Mouse (Mus musculus): ENCODE data around the gene Pdgfd.
"Not testable (repeated sequence)": the region's sequence is repeated elsewhere in the genome, so short reads cannot be mapped to it uniquely, and the experiment has no call there.

The Pdgfd gene

GRCm38 (mm10) chr9:6168391-6169037, at the start of gene Pdgfd:
Gene Pdgfd (plus strand): TSS chr9:6168584.
- DNase-seq = peak; percentile 64

- DNase-seq = peak; percentile 1
Measured at GRCm38 (mm10) chr9:6169038-6169431, 651 bp downstream of the Pdgfd start.

- DNase-seq = no peak
Measured at GRCm38 (mm10) chr9:6170962-6171361, 2.6 kb downstream of the Pdgfd start.

- DNase-seq = no peak
Measured at GRCm38 (mm10) chr9:6173276-6173675, 4.9 kb downstream of the Pdgfd start.

GRCm38 (mm10) chr9:6175731-6176130, 7.3 kb downstream of the Pdgfd start:
- DNase-seq = no peak

GRCm38 (mm10) chr9:6182307-6182923, 14.0 kb downstream of the Pdgfd start:
- no peak for DNase-seq

- DNase-seq = no peak
Measured at GRCm38 (mm10) chr9:6187955-6188354, 19.6 kb downstream of the Pdgfd start.

GRCm38 (mm10) chr9:6193352-6193751, 25.0 kb downstream of the Pdgfd start:
- DNase-seq = no peak

- DNase-seq = no peak
Measured at GRCm38 (mm10) chr9:6212862-6213261, 44.5 kb downstream of the Pdgfd start.

- no peak for DNase-seq
Measured at GRCm38 (mm10) chr9:6217505-6217904, 49.1 kb downstream of the Pdgfd start.

- DNase-seq = not testable (repeated sequence)
Measured at GRCm38 (mm10) chr9:6235982-6236381, 67.6 kb downstream of the Pdgfd start.

GRCm38 (mm10) chr9:6250320-6250719, 81.9 kb downstream of the Pdgfd start:
- DNase-seq = no peak

GRCm38 (mm10) chr9:6251990-6252389, 83.6 kb downstream of the Pdgfd start:
- DNase-seq = no peak

- no peak for DNase-seq
Measured at GRCm38 (mm10) chr9:6257072-6257471, 88.7 kb downstream of the Pdgfd start.

GRCm38 (mm10) chr9:6264820-6265219, 96.4 kb downstream of the Pdgfd start:
- no peak for DNase-seq

- DNase-seq = no peak
Measured at GRCm38 (mm10) chr9:6269796-6270280, 101.5 kb downstream of the Pdgfd start, which contains the start of gene Ddi1. Gene Ddi1 (minus strand): TSS chr9:6269846.

- DNase-seq = no peak
Measured at GRCm38 (mm10) chr9:6276395-6276794, 108.0 kb downstream of the Pdgfd start.

- DNase-seq = no peak
Measured at GRCm38 (mm10) chr9:6277526-6277925, 109.1 kb downstream of the Pdgfd start.

- no peak for DNase-seq
Measured at GRCm38 (mm10) chr9:6286770-6287169, 118.4 kb downstream of the Pdgfd start.

GRCm38 (mm10) chr9:6289211-6289696, 120.9 kb downstream of the Pdgfd start:
- DNase-seq = no peak

- DNase-seq = no peak
Measured at GRCm38 (mm10) chr9:6298547-6298946, 130.2 kb downstream of the Pdgfd start.

- no peak for DNase-seq
Measured at GRCm38 (mm10) chr9:6302050-6302449, 133.7 kb downstream of the Pdgfd start.

GRCm38 (mm10) chr9:6304590-6304989, 136.2 kb downstream of the Pdgfd start:
- no peak for DNase-seq

GRCm38 (mm10) chr9:6305847-6306246, 137.5 kb downstream of the Pdgfd start:
- no peak for DNase-seq
